ENCODE assay signal across 8 mouse cellular contexts in genomic region chr4:150555783-150556182, GRCm38 (mm10).
DNase-seq lines count a peak whose midpoint lies in the region; ATAC-seq and TF ChIP-seq lines count a peak whose summit lies in the region.

No protein-coding gene starts in this region.

- TF ChIP-seq POLR2A in small intestine, adult 2 months (IDR thresholded peaks at IDR 0.05; ENCODE audit: low read depth, low read length) = no peak

- H3K4me3 ChIP-seq in lung, embryonic 16.5 days (ENCODE audit: low read length) = no peak overlapping the region
- H3K4me3 ChIP-seq in intestine, postnatal 0 days (ENCODE audit: low read depth, low read length) = no peak overlapping the region
- no peak overlapping the region for H3K4me3 ChIP-seq in small intestine, adult 2 months (ENCODE audit: low read depth, low read length)

- ATAC-seq in CD4-positive, CD25-positive, alpha-beta regulatory T cell, adult 4 months = no peak
- no peak for ATAC-seq in lung, embryonic 16.5 days (ENCODE audit: low read depth)
- no peak for ATAC-seq in intestine, postnatal 0 days

- no peak overlapping the region for H3K4me2 ChIP-seq in lung, embryonic 16.5 days (ENCODE audit: low read depth, low read length)
- H3K4me2 ChIP-seq in intestine, postnatal 0 days (replicated peaks; ENCODE audit: low read depth) = no peak overlapping the region

- H3K27me3 ChIP-seq in lung, embryonic 16.5 days (ENCODE audit: control insufficient read depth, insufficient read depth, low read depth, low read length) = no peaks in the 10 kb centered on the region
- H3K27me3 ChIP-seq in intestine, postnatal 0 days (replicated peaks; ENCODE audit: control insufficient read depth, insufficient read depth, low read length) = no peaks in the 10 kb centered on the region
- no peaks in the 10 kb centered on the region for H3K27me3 ChIP-seq in small intestine, adult 2 months (ENCODE audit: control insufficient read depth, insufficient read depth, low read length)

- peak overlapping the region; percentile 73 for H3K27ac ChIP-seq in lung, embryonic 16.5 days (ENCODE audit: low read length)
- H3K27ac ChIP-seq in intestine, postnatal 0 days (ENCODE audit: low read depth, low read length) = no peak overlapping the region
- H3K27ac ChIP-seq in small intestine, adult 2 months (ENCODE audit: insufficient read depth, low read depth, low read length) = peak overlapping the region; percentile 54; the same call in 1 of the 2 replicates

- H3K4me1 ChIP-seq in lung, embryonic 16.5 days (replicated peaks; ENCODE audit: control insufficient read depth, insufficient read depth, low read length) = peaks cover 32% of the 10 kb centered on the region
- H3K4me1 ChIP-seq in intestine, postnatal 0 days (replicated peaks; ENCODE audit: control insufficient read depth, insufficient read depth, low read length) = peaks cover 8% of the 10 kb centered on the region; the same call in 1 of the 2 replicates
- peaks cover 14% of the 10 kb centered on the region; the same call in 1 of the 2 replicates for H3K4me1 ChIP-seq in small intestine, adult 2 months (ENCODE audit: control insufficient read depth, insufficient read depth, insufficient read length, low read length)

- DNase-seq in CD4-positive, CD25-positive, alpha-beta regulatory T cell, adult 2 months (ENCODE audit: low read depth, low spot score) = peak; percentile 46
- no peak for DNase-seq in lung, postnatal 36 days
- DNase-seq in gastrocnemius, adult 8-10 months (ENCODE audit: low spot score in 2 of 2) = no peak
- no peak for DNase-seq in right cerebral cortex, postnatal 36 days (ENCODE audit: low spot score in 2 of 2)

- no peaks in the 10 kb centered on the region for H3K9me3 ChIP-seq in lung, embryonic 16.5 days (ENCODE audit: control insufficient read depth, low read length)
- H3K9me3 ChIP-seq in intestine, postnatal 0 days (ENCODE audit: control insufficient read depth) = no peaks in the 10 kb centered on the region

- no peak overlapping the region for H3K9ac ChIP-seq in lung, embryonic 16.5 days (ENCODE audit: low read length)
- no peak overlapping the region for H3K9ac ChIP-seq in intestine, postnatal 0 days (ENCODE audit: low read depth, low read length)

- H3K36me3 ChIP-seq in lung, embryonic 16.5 days (ENCODE audit: control insufficient read depth, insufficient read depth, low read length) = no peaks in the 10 kb centered on the region
- no peaks in the 10 kb centered on the region for H3K36me3 ChIP-seq in intestine, postnatal 0 days (ENCODE audit: control insufficient read depth, insufficient read depth)
- no peaks in the 10 kb centered on the region for H3K36me3 ChIP-seq in small intestine, adult 2 months (ENCODE audit: control insufficient read depth, insufficient read depth, low read length)

- TF ChIP-seq CTCF in intestine, postnatal 0 days (IDR thresholded peaks at IDR 0.05; ENCODE audit: low read depth) = peak; percentile 35
- no peak for TF ChIP-seq CTCF in small intestine, adult 2 months (IDR thresholded peaks at IDR 0.05; ENCODE audit: extremely low read depth, insufficient read length, insufficient replicate concordance, low read depth, low read length)
